Mouse (Mus musculus) kidney, postnatal 0 days (tissue): Measurements from ENCODE around the gene Chmp2b. TPM values are rescaled to one million over a fixed set of nuclear protein-coding genes. Genes with fewer than 3 reads are reported as not detected.

ENCODE experiments used
- ATAC-seq: fragments of 200-750 bp; cut with Nextera tagmentation; replicated peaks from 2 replicates; pipeline ENCODE4 v1.8.0; 2017; ENCODE audit warnings: low read depth, moderate number of reproducible peaks, moderate TSS enrichment, moderate library complexity; ENCODE audit not compliant: low FRiP score
- DNase-seq: peaks from one replicate; pipeline ENCODE4 v3.0.0-alpha.2; 2016; ENCODE audit warnings: low spot score
- H3K27ac ChIP-seq: fragments of 300-500 bp; sonication (generic); 2 replicates; pipeline ENCODE4 v1.5.1; 2014; ENCODE audit warnings: mild to moderate bottlenecking
- H3K27me3 ChIP-seq: fragments of 300-500 bp; sonication (generic); 2 replicates; pipeline ENCODE4 v1.6.1; 2014; ENCODE audit warnings: low read length, mixed read lengths; ENCODE audit not compliant: insufficient read depth
- H3K36me3 ChIP-seq: fragments of 300-500 bp; sonication (generic); 2 replicates; pipeline ENCODE4 v1.6.1; 2014; ENCODE audit warnings: low read length, mixed read lengths; ENCODE audit not compliant: insufficient read depth
- H3K4me1 ChIP-seq: fragments of 300-500 bp; sonication (generic); replicated peaks from 2 replicates; pipeline ENCODE4 v1.6.1; 2014; ENCODE audit warnings: antibody characterized with exemption, low read length, mixed read lengths; ENCODE audit not compliant: insufficient read depth
- H3K4me2 ChIP-seq: fragments of 300-500 bp; sonication (generic); 2 replicates; pipeline ENCODE4 v1.6.1; 2014; ENCODE audit warnings: mild to moderate bottlenecking, low read length, moderate library complexity, mixed read lengths
- H3K4me3 ChIP-seq: fragments of 300-500 bp; sonication (generic); replicated peaks from 2 replicates; pipeline ENCODE4 v1.5.1; 2014; ENCODE audit warnings: low read depth, low read length
- H3K9ac ChIP-seq: fragments of 300-500 bp; sonication (generic); 2 replicates; pipeline ENCODE4 v1.6.1; 2014; ENCODE audit warnings: low read depth, low read length
- H3K9me3 ChIP-seq: fragments of 300-500 bp; sonication (generic); replicated peaks from 2 replicates; pipeline ENCODE4 v1.6.1; 2016; ENCODE audit warnings: low read length, inconsistent platforms, mixed read lengths
- CTCF ChIP-seq: IDR thresholded peaks from 2 replicates; pipeline ENCODE4 v1.5.1; 2016; ENCODE audit warnings: antibody characterized with exemption, low read depth, mild to moderate bottlenecking, moderate library complexity
- WGBS: fragments of 180-500 bp; shearing (Covaris S2); extraction: QIAGEN DNeasy Blood & Tissue Kit; methylation state at CpG from one replicate; pipeline ENCODE4 v1.1.7; 2014; 5-methylcytosine and 5-hydroxymethylcytosine counted together
- polyA plus RNA-seq: library from polyadenylated mRNA; unstranded; fragments of >200 nt; fragmentation: Nextera tagmentation; extraction: Ambion mirVana; gene quantifications from 2 replicates; pipeline ENCODE4 v1.2.1, GENCODE M21; 2015

Gene Chmp2b
- polyA plus RNA-seq, 1 experiment from 2014 or later, result 126 TPM

DNA sequence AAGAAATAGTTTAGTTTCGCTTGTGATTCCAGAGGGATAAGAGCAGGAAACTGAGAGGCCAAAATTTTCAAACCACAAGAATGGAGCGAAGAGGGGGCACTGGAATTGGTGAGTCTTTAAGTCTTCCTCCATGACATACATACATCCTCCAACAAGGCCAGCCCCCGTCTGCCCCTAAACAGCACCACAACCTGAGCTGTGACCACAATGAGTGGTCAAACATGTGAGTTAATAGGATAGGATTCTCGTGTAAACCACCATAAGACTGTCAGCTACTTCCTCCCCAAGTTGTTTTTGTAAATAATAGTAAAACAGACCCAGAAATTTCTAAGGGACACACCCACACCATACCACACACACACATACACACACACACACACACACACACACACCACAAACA, 6.3 kb upstream of the Chmp2b start:
- Histone ChIP-seq H3K27me3 (no peaks in the 10 kb centered on the region), H3K9ac (no peak overlapping the region), H3K27ac (no peak overlapping the region), H3K4me2 (no peak overlapping the region), H3K36me3 (no peaks in the 10 kb centered on the region), H3K4me3 (no peak overlapping the region), H3K4me1 (no peaks in the 10 kb centered on the region), H3K9me3 (no peaks in the 10 kb centered on the region)
- ATAC-seq, result no peak
- DNase-seq, result no peak
- WGBS, result 70% methylated on average over 4 of the region's 4 CpGs
- no peak for TF ChIP-seq CTCF

DNA sequence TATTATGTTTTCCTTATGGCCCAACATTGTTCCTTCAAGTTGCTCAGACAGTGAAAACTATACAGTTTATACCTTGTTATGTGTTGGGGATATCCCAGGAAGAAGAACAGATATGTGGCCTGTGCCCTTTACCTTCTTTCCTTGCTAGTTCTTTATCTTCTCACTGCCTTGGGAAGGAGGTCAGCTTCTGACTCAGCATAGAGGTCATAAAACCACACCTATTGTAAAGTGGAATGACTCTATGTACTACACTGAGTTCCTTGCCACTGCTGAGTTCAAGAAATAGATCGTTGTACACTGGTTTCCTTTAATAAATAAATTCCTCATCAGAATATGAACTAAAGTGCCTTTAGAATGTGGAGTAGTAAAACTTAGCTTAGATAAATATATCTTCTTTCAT, 2.4 kb upstream of the Chmp2b start:
- H3K36me3 ChIP-seq, result no peaks in the 10 kb centered on the region
- no peak overlapping the region for H3K9ac ChIP-seq
- no peaks in the 10 kb centered on the region for H3K27me3 ChIP-seq
- H3K27ac ChIP-seq, result no peak overlapping the region
- no peak for TF ChIP-seq CTCF
- ATAC-seq (no peak), DNase-seq (no peak)
- no peak overlapping the region for H3K4me3 ChIP-seq
- WGBS, result 58% methylated on average over 1 of the region's 1 CpGs
- no peaks in the 10 kb centered on the region for H3K9me3 ChIP-seq
- H3K4me1 ChIP-seq, result 0 out of 2 replicates have a peak, but pooled peaks cover 4% of the 10 kb centered on the region
- no peak overlapping the region for H3K4me2 ChIP-seq

DNA sequence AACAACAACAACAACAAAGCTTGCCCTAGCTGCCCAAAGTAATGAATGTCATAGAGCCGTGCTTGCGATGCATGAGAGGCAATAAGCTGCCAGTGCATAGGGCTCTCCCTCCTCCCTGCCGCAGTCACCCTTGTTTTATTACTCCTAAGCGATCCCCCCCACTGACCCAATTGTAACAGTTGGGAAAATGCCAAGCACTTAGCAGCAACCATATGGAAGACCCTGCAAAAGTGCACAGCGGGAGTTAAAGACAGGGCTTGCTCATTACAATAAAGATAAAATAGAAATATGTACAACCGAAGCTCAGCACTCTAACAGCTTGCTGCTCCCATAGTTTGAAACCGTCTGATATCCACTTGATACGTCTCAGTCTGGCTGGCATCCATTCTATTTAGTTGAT, 1.8 kb upstream of the Chmp2b start:
- 0 out of 2 replicates have a peak, but pooled peaks cover 4% of the 10 kb centered on the region for H3K4me1 ChIP-seq
- no peak for TF ChIP-seq CTCF

DNA sequence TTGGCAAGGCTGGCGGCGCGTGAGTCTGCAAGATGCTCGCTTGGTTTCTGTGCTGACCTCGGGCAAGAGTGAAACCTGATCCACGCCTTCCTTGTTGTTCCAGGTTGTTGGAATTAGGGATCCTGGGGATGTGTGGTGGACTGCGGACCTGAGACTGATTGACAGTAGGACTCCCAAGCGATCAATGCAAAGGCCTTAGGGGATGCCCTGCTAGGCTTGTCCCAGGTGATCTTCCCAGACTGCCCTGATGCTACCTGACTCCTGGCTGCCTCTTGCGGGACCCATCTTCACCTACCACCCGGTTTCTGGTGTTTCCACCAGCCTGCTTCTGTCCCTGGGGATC, 309 bp upstream of the Chmp2b start:
- DNase-seq, result no peak
- H3K4me2 ChIP-seq, result peak overlapping the region; percentile 68
- TF ChIP-seq CTCF, result peak; percentile 0; the same call in 1 of the 2 replicates
- 0 out of 2 replicates have a peak, but pooled peaks cover 4% of the 10 kb centered on the region for H3K4me1 ChIP-seq
- H3K9me3 ChIP-seq, result no peaks in the 10 kb centered on the region
- H3K27ac ChIP-seq, result no peak overlapping the region
- H3K27me3 ChIP-seq, result no peaks in the 10 kb centered on the region
- WGBS, result 3% methylated on average over 10 of the region's 10 CpGs
- ATAC-seq, result no peak; the same call in 1 of the 2 replicates
- peak overlapping the region; percentile 95 for H3K9ac ChIP-seq
- H3K4me3 ChIP-seq, result peak overlapping the region; percentile 90
- H3K36me3 ChIP-seq, result no peaks in the 10 kb centered on the region

More for the DNA sequence above, 1.8 kb upstream of the Chmp2b start:
- ATAC-seq (no peak), DNase-seq (peak; percentile 8)
- Histone ChIP-seq H3K9me3 (no peaks in the 10 kb centered on the region), H3K36me3 (no peaks in the 10 kb centered on the region), H3K4me2 (no peak overlapping the region), H3K9ac (no peak overlapping the region), H3K27ac (no peak overlapping the region), H3K4me3 (no peak overlapping the region), H3K27me3 (no peaks in the 10 kb centered on the region)
- WGBS, result 41% methylated on average over 8 of the region's 8 CpGs

DNA sequence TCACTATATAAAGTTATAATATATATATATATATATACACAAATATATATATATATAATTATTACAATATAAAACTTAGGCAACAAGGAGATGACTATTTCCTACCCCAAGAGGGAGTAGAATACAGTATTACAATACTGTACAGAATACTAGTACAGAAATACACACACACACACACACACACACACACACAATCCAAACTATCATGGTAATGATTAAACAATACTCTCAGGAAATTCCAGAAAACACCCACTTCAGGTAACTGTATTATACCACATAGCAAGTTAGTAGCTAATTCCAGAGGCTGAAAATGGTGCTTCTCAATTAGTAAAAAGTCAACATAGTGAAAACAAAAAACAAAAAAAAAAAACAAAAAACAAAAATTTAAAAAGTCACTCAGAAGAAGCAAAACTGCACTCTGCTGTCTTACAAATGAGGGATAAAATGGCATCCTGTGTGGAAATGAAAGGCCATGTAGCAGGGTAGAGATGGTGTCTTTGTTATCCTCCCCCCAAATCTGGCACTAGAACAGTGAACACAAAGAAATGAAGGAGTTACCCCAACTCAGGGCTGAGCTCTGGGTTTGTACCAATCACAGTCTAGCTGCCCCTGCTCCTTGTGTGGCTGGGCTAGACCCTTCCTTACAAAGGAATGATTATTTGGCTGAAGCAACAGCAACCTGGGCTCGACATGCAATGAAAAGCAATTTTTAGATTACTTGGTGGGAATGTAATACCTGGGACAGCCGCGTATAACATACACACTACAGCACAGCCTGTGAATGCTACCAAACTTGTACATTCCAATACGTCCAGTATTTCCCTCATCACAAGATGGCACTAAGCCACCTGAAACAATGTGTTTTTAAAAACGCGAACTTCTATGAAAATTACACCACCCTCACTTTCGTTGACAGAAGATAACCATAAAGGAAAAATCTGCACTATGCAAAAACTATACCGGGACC, 1.2 kb downstream of the Chmp2b start:
- Histone ChIP-seq H3K4me1 (0 out of 2 replicates have a peak, but pooled peaks cover 4% of the 10 kb centered on the region), H3K36me3 (no peaks in the 10 kb centered on the region), H3K27me3 (no peaks in the 10 kb centered on the region), H3K9ac (peak overlapping the region; percentile 95), H3K4me3 (peak overlapping the region; percentile 90), H3K4me2 (peak overlapping the region; percentile 68), H3K9me3 (no peaks in the 10 kb centered on the region), H3K27ac (peak overlapping the region; percentile 86)
- ATAC-seq (no peak), DNase-seq (peak; percentile 32)
- TF ChIP-seq CTCF, result peak; percentile 25; the same call in 1 of the 2 replicates
- WGBS, result 6% methylated on average over 8 of the region's 8 CpGs

DNA sequence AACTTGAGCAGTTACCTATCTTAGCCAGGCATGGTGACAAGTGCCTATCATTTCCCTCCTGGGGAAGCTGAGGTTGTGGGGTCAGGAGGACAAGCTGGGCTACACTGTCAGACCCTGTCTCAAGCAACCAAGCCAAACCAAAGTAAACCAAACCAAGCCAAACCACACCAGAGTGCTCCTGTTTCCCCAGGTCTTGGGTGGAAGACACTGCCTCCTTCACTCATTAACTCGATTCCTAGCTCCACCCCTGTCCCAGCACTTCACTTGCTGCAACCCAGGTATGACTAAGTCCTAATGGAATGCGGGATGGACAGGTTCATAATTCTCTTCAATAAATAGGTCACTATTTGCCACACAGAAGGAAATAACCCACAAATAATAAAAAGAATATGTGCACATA, 2.9 kb downstream of the Chmp2b start:
- DNase-seq (peak; percentile 40), ATAC-seq (peak; percentile 70)
- WGBS, result 60% methylated on average over 2 of the region's 2 CpGs
- no peaks in the 10 kb centered on the region for H3K36me3 ChIP-seq
- H3K27ac ChIP-seq, result peak overlapping the region; percentile 3; the same call in 1 of the 2 replicates
- H3K4me1 ChIP-seq, result 0 out of 2 replicates have a peak, but pooled peaks cover 4% of the 10 kb centered on the region
- no peak overlapping the region for H3K9ac ChIP-seq
- no peaks in the 10 kb centered on the region for H3K27me3 ChIP-seq
- H3K9me3 ChIP-seq, result no peaks in the 10 kb centered on the region
- no peak overlapping the region for H3K4me3 ChIP-seq
- no peak for TF ChIP-seq CTCF
- H3K4me2 ChIP-seq, result no peak overlapping the region
